Mouse (Mus musculus): Measurements from ENCODE around the gene Nabp1. TPM values are rescaled to one million over a fixed set of nuclear protein-coding genes. Genes with fewer than 3 reads are reported as not detected.

Nabp1 gene
- polyA plus RNA-seq, 1 experiment: 4.4 TPM

DNA sequence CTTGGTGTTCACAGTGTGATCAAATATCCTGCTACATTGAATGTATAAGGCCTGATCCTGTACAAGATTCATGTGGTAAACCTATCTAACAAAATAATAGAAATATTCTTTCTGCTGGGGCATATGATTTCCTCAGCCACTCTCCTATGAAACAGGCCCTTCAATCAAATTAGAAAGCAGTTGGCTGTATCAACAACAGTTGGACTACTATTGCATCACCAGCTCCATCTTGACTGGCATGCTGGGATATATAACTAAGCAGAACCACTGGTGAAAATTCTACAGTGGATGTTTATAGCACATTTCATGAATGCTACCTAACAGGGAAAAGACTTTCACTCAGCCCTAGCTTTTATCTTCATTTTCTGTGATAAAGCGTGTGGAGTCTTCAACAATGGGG is 17.9 kb upstream of the Nabp1 start:
- peaks cover 2% of the 10 kb centered on the region for H3K27me3 ChIP-seq (replicated peaks)
- H3K36me3 ChIP-seq (replicated peaks; ENCODE audit: low read length): no peaks in the 10 kb centered on the region
- H3K4me1 ChIP-seq: peaks cover 14% of the 10 kb centered on the region; the same call in 1 of the 2 replicates
- TF ChIP-seq FLI1 (IDR thresholded peaks at IDR 0.05; ENCODE audit: low read length): no peak
- no peak for TF ChIP-seq GATA1 (IDR thresholded peaks at IDR 0.05; ENCODE audit: borderline replicate concordance, low read length)
- no peak overlapping the region for H3K4me3 ChIP-seq (replicated peaks)
- peaks cover 4% of the 10 kb centered on the region for H3K9me3 ChIP-seq

DNA sequence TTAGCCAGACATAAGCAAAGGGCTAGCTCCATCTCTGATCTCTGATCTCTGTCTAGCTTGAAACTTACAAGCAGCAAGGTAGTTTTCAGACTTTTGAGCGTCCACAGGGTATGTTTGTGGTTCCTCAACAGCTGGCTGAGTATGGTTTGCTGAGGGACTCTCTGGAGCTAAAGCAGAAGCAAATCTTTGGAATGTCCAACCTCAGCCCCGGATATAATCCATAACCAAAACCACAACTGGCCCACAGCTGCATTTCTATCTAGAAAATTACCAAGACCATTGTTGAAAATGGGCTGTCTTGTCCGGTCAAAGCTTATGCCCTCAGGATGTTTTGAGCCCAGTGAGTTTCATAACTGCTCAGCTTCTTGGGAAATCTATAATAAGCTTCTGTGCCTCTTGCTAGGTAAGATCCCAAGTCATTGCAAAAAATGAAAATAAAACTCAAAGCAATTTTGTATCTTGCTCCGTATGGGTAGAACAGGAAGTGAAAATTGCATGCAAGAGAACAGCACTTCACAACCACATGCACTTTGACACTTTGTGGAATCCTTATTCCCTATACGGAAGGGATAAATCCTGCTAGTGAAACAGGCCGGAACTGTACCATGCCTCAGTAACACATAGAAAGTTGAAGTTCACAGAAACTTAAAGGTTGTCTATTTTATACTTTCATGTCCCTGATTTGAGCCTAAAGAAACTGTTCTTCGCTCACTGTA is 15.5 kb upstream of the Nabp1 start:
- Histone ChIP-seq H3K4me3 (replicated peaks) (no peak overlapping the region), H3K27me3 (replicated peaks) (peaks cover 2% of the 10 kb centered on the region), H3K36me3 (replicated peaks; ENCODE audit: low read length) (no peaks in the 10 kb centered on the region), H3K4me1 (peaks cover 14% of the 10 kb centered on the region; the same call in 1 of the 2 replicates), H3K9me3 (peaks cover 4% of the 10 kb centered on the region)
- TF ChIP-seq FLI1 (IDR thresholded peaks at IDR 0.05; ENCODE audit: low read length) (no peak), GATA1 (IDR thresholded peaks at IDR 0.05; ENCODE audit: borderline replicate concordance, low read length) (no peak)

- peaks cover 2% of the 10 kb centered on the region for H3K27me3 ChIP-seq (replicated peaks)
- no peaks in the 10 kb centered on the region for H3K36me3 ChIP-seq (replicated peaks; ENCODE audit: low read length)
- peaks cover 8% of the 10 kb centered on the region for H3K4me1 ChIP-seq
- no peak overlapping the region for H3K4me3 ChIP-seq (replicated peaks)
- H3K9me3 ChIP-seq: no peaks in the 10 kb centered on the region
- TF ChIP-seq GATA1 (IDR thresholded peaks at IDR 0.05; ENCODE audit: borderline replicate concordance, low read length): no peak
- TF ChIP-seq FLI1 (IDR thresholded peaks at IDR 0.05; ENCODE audit: low read length): no peak
These were observed 8.1 kb upstream of the Nabp1 start for GRCm38 (mm10) chr1:51486291-51486690.

- TF ChIP-seq GATA1 (IDR thresholded peaks at IDR 0.05; ENCODE audit: borderline replicate concordance, low read length): no peak
- no peak for TF ChIP-seq FLI1 (IDR thresholded peaks at IDR 0.05; ENCODE audit: low read length)
- Histone ChIP-seq H3K9me3 (no peaks in the 10 kb centered on the region), H3K4me3 (replicated peaks) (peak overlapping the region; percentile 59), H3K27me3 (replicated peaks) (no peaks in the 10 kb centered on the region), H3K4me1 (peaks cover 25% of the 10 kb centered on the region), H3K36me3 (replicated peaks; ENCODE audit: low read length) (peaks cover 3% of the 10 kb centered on the region)
These were observed 2.2 kb upstream of the Nabp1 start for GRCm38 (mm10) chr1:51480386-51480785.

DNA sequence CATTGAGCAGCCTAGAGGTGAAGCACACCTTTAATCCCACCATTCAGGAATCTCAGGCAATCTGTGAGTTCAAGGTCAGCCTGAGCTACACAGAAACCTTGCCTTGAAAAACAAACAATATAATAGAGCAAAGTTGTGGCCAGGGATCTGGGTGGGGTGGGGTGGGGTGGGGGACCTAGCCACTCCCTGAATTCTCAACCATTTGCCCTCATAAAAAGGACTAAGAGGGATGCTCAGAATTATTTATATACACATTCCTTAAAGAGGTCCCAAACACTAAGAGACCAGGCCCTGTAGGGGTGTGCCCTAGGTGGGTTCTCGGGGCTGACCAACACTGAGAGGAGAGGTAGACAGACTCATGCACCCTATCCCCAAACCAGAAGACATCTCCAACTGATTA is 1.5 kb upstream of the Nabp1 start:
- TF ChIP-seq GATA1 (IDR thresholded peaks at IDR 0.05; ENCODE audit: borderline replicate concordance, low read length): no peak
- TF ChIP-seq FLI1 (IDR thresholded peaks at IDR 0.05; ENCODE audit: low read length): no peak
- H3K27me3 ChIP-seq (replicated peaks): no peaks in the 10 kb centered on the region
- peaks cover 6% of the 10 kb centered on the region for H3K36me3 ChIP-seq (replicated peaks; ENCODE audit: low read length)
- H3K9me3 ChIP-seq: no peaks in the 10 kb centered on the region
- H3K4me1 ChIP-seq: peaks cover 25% of the 10 kb centered on the region
- H3K4me3 ChIP-seq (replicated peaks): peak overlapping the region; percentile 98

DNA sequence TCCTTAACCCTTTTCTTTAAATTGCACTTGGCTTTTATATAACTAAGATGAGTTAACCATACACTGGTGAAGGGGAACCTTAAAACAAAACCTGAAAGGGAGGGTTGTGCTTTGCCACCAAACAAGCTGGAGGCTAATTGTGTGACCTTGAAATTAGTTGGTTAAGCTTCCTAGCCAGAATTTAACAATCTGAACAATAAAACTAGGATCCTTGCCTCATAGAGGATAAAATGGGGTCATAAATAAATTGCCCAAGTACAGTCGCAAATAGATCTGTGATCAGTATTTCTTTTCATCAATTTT is 753 bp upstream of the Nabp1 start:
- Histone ChIP-seq H3K4me1 (peaks cover 25% of the 10 kb centered on the region), H3K27me3 (replicated peaks) (no peaks in the 10 kb centered on the region), H3K36me3 (replicated peaks; ENCODE audit: low read length) (peaks cover 12% of the 10 kb centered on the region), H3K4me3 (replicated peaks) (peak overlapping the region; percentile 98), H3K9me3 (no peaks in the 10 kb centered on the region)
- TF ChIP-seq FLI1 (IDR thresholded peaks at IDR 0.05; ENCODE audit: low read length) (no peak), GATA1 (IDR thresholded peaks at IDR 0.05; ENCODE audit: borderline replicate concordance, low read length) (no peak)

DNA sequence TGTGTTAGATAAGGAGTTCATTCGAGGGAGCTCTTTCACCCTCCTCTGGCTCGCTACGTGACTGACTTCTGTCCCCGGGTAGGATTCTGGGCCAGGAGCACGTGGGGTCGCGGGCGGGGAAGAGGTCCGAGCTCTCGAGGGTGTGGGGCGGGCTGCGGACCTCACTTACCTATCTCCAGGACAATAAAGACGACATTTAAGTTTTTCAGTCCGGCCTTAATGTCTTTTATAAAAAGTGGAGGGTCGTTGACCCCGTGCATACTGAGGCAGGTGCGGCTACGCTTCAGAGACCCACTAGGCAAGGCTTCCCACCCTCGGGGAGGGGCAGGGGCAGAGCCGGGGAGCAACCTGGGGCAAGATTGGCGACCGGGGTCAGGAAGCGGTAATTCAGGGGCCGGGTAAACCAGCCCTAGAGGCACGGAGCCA is 556 bp downstream of the Nabp1 start:
- H3K27me3 ChIP-seq (replicated peaks): no peaks in the 10 kb centered on the region
- no peak for TF ChIP-seq FLI1 (IDR thresholded peaks at IDR 0.05; ENCODE audit: low read length)
- no peak for TF ChIP-seq GATA1 (IDR thresholded peaks at IDR 0.05; ENCODE audit: borderline replicate concordance, low read length)
- peaks cover 30% of the 10 kb centered on the region for H3K4me1 ChIP-seq
- H3K36me3 ChIP-seq (replicated peaks; ENCODE audit: low read length): peaks cover 23% of the 10 kb centered on the region
- peak overlapping the region; percentile 98 for H3K4me3 ChIP-seq (replicated peaks)
- H3K9me3 ChIP-seq: no peaks in the 10 kb centered on the region

DNA sequence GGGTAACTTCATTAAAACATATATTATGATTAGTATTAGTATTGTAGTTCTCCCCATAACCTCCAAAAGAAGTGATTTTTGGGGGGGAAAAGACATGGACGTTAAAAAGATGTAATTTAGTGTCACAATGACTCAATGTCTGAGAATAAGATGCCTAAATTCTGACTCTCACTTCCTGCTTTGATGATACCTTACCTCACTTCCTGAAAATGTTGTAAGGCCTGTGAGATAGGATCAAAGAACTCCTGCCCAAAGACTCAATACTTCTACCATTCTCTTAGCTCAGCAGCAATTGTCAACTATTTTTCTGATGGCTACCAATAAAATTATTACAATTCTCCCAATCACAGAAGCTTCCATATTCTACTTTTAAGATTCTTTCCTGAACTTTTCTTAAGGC is 1.8 kb downstream of the Nabp1 start:
- Histone ChIP-seq H3K9me3 (no peaks in the 10 kb centered on the region), H3K4me1 (peaks cover 30% of the 10 kb centered on the region), H3K36me3 (replicated peaks; ENCODE audit: low read length) (peaks cover 35% of the 10 kb centered on the region), H3K4me3 (replicated peaks) (no peak overlapping the region), H3K27me3 (replicated peaks) (no peaks in the 10 kb centered on the region)
- no peak for TF ChIP-seq FLI1 (IDR thresholded peaks at IDR 0.05; ENCODE audit: low read length)
- no peak for TF ChIP-seq GATA1 (IDR thresholded peaks at IDR 0.05; ENCODE audit: borderline replicate concordance, low read length)

DNA sequence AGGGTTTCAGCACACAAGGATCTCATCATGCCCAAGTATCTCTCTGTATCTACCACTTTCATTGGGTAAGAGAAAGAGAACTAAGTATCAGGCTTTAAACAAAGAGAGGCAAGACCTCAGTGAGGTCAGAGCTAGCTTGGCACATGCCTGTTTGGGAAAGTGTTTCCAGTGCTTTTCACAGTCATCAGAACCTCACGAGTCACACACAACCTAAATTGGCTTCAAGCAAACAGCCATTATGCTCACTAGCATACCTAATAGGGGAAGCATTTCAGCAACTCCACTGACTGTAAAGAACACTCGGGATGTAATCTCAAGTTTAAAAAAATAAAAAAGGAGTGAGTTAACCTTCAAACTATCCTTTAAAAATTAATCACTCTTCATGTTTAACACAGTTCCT is 10.1 kb downstream of the Nabp1 start:
- Histone ChIP-seq H3K9me3 (no peaks in the 10 kb centered on the region), H3K36me3 (replicated peaks; ENCODE audit: low read length) (peaks cover 50% of the 10 kb centered on the region), H3K4me1 (peaks cover under 1% of the 10 kb centered on the region; the same call in 1 of the 2 replicates), H3K27me3 (replicated peaks) (peaks cover under 1% of the 10 kb centered on the region), H3K4me3 (replicated peaks) (no peak overlapping the region)
- TF ChIP-seq FLI1 (IDR thresholded peaks at IDR 0.05; ENCODE audit: low read length) (no peak), GATA1 (IDR thresholded peaks at IDR 0.05; ENCODE audit: borderline replicate concordance, low read length) (no peak)

DNA sequence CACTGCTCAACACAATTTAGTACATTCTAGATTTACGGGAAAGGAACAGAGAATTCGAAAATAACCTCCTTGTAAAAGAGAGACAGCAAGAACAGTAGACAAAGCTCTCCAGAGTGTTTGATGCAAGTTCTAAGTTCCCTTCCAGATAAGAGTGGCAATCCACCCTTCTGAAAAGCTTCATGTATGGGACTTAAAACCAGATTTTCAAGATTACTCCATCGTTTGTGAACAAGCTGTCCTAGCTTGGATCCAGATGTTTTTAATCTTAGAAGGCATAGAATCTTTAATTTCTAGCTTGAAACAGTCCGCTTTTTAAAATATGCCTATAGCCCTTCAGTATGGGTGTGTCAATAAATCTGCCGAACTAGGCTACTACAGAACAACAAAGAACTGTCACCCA is 11.0 kb downstream of the Nabp1 start:
- Histone ChIP-seq H3K27me3 (replicated peaks) (peaks cover 3% of the 10 kb centered on the region), H3K36me3 (replicated peaks; ENCODE audit: low read length) (peaks cover 42% of the 10 kb centered on the region), H3K9me3 (no peaks in the 10 kb centered on the region), H3K4me1 (no peaks in the 10 kb centered on the region), H3K4me3 (replicated peaks) (no peak overlapping the region)
- TF ChIP-seq GATA1 (IDR thresholded peaks at IDR 0.05; ENCODE audit: borderline replicate concordance, low read length) (no peak), FLI1 (IDR thresholded peaks at IDR 0.05; ENCODE audit: low read length) (no peak)

Data from megakaryocyte, embryonic 14.5 days (primary cell).